Mouse (Mus musculus): ENCODE data around the gene Tmem52. TPM values are rescaled to one million over a fixed set of nuclear protein-coding genes. Genes with fewer than 3 reads are reported as not detected.

The Tmem52 gene
- polyA plus RNA-seq, 1 experiment from 2014 or later: 1.3 TPM

DNA sequence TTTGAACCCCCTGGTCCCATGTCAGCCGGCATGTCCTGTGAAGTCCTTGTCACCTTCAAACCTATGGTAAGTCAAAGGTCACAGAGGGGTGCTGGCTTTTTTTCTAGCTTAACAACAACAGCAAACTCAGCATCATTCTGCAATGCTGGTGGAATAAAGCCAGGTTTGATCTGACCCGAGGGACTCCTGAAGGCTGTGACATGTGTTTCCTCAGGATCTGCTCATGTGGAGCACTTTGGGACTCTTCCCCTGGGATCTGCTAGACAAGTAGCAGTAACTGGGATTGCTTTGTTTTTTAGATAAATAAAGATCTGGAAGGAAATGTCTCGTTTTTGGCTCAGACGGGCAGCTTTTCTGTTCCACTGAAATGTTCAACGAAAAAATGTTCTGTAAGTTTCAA lies 34.9 kb upstream of the Tmem52 start:
- Histone ChIP-seq H3K4me2 (ENCODE audit: low read depth, low read length) (no peak overlapping the region), H3K4me3 (ENCODE audit: low read depth, low read length) (no peak overlapping the region), H3K36me3 (ENCODE audit: control insufficient read depth, insufficient read depth, low read length) (no peaks in the 10 kb centered on the region), H3K9me3 (ENCODE audit: control insufficient read depth, low read length) (no peaks in the 10 kb centered on the region), H3K27me3 (replicated peaks; ENCODE audit: control insufficient read depth, insufficient read depth, low read length) (no peaks in the 10 kb centered on the region), H3K4me1 (ENCODE audit: control insufficient read depth, insufficient read depth, low read length) (no peaks in the 10 kb centered on the region), H3K9ac (ENCODE audit: low read depth, low read length) (no peak overlapping the region), H3K27ac (replicated peaks; ENCODE audit: low read depth, low read length) (no peak overlapping the region)
- no peak for ATAC-seq (ENCODE audit: low read depth)
- no peak for DNase-seq (ENCODE audit: low spot score)
- 71% methylated on average over 5 of the region's 5 CpGs for WGBS

DNA sequence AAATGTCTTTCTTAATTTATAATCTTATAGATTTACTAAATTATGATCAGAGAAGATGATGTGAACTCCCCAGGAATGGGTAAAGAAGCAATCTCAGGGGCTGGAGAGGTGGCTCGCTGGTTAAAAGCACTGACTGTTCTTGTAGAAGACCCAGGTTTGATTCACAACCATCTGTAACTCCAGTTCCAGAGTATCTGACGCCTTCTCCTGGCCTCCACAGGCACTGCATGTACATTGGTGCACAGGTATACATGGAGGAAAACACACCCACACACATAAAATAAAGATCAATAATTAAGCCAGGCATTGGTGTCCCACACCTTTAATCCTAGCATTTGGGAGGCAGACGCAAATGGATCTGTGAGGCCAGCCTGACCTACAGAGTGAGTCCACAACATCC lies 26.1 kb upstream of the Tmem52 start:
- H3K27me3 ChIP-seq (replicated peaks; ENCODE audit: control insufficient read depth, insufficient read depth, low read length): no peaks in the 10 kb centered on the region
- H3K9me3 ChIP-seq (ENCODE audit: control insufficient read depth, low read length): no peaks in the 10 kb centered on the region

GRCm38 (mm10) chr4:155451597-155451996 lies 17.3 kb upstream of the Tmem52 start:
- DNase-seq (ENCODE audit: low spot score) (peak; percentile 32), ATAC-seq (ENCODE audit: low read depth) (0 out of 2 replicates have a peak, but pooled peaks have one; percentile 30)
- Histone ChIP-seq H3K4me1 (ENCODE audit: control insufficient read depth, insufficient read depth, low read length) (no peaks in the 10 kb centered on the region), H3K27me3 (replicated peaks; ENCODE audit: control insufficient read depth, insufficient read depth, low read length) (no peaks in the 10 kb centered on the region), H3K4me2 (ENCODE audit: low read depth, low read length) (no peak overlapping the region), H3K36me3 (ENCODE audit: control insufficient read depth, insufficient read depth, low read length) (no peaks in the 10 kb centered on the region), H3K9ac (ENCODE audit: low read depth, low read length) (no peak overlapping the region), H3K4me3 (ENCODE audit: low read depth, low read length) (no peak overlapping the region), H3K27ac (replicated peaks; ENCODE audit: low read depth, low read length) (no peak overlapping the region), H3K9me3 (ENCODE audit: control insufficient read depth, low read length) (no peaks in the 10 kb centered on the region)
- WGBS: 33% methylated on average over 8 of the region's 10 CpGs

More for the DNA sequence above, 26.1 kb upstream of the Tmem52 start:
- Histone ChIP-seq H3K4me3 (ENCODE audit: low read depth, low read length) (no peak overlapping the region), H3K4me2 (ENCODE audit: low read depth, low read length) (no peak overlapping the region), H3K27ac (replicated peaks; ENCODE audit: low read depth, low read length) (no peak overlapping the region), H3K9ac (ENCODE audit: low read depth, low read length) (no peak overlapping the region), H3K36me3 (ENCODE audit: control insufficient read depth, insufficient read depth, low read length) (no peaks in the 10 kb centered on the region), H3K4me1 (ENCODE audit: control insufficient read depth, insufficient read depth, low read length) (no peaks in the 10 kb centered on the region)
- DNase-seq (ENCODE audit: low spot score): no peak
- WGBS: 70% methylated on average over 3 of the region's 3 CpGs
- no peak for ATAC-seq (ENCODE audit: low read depth)

DNA sequence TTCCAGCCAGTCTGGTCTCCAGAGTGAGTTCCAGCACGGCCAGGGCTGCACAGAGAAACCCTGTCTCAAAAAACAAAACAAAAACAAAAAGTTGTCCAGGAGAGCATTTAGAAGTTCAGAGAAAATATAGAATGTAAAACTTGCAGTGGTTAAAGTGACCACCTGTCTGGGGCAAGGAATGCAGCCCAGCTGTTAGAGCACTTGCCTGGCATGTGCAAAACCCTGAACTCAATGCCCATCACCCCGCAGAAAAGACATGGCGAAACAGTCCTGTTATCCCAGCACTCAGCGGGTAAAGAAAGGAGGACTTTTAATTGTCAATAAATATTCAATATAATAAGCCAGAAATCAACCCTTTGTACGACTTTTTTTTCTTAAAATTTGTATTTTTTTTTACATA lies 10.3 kb upstream of the Tmem52 start:
- no peak for ATAC-seq (ENCODE audit: low read depth)
- no peak overlapping the region for H3K9ac ChIP-seq (ENCODE audit: low read depth, low read length)

DNA sequence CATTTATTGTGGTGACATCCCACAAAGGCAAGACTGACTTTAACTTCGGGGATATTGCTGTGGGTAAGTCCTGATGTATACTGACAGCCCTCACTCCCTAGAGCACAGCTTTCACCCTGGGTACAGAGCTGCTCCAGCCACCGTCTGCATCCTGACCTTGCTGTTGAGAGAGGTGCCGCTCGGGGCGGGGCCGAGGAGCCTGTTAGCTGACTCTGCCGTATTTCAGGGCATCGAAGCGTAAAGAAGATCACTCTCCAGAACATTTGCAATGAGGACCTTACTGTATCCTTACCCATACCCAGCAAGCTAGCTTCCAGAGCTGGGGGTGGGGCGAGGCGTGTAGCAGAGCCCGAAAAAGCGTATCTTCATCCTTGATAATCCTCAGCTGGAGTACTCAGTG lies 5.9 kb upstream of the Tmem52 start:
- ATAC-seq (ENCODE audit: low read depth) (no peak), DNase-seq (ENCODE audit: low spot score) (no peak)
- H3K4me2 ChIP-seq (ENCODE audit: low read depth, low read length): no peak overlapping the region
- H3K36me3 ChIP-seq (ENCODE audit: control insufficient read depth, insufficient read depth, low read length): no peaks in the 10 kb centered on the region
- H3K9ac ChIP-seq (ENCODE audit: low read depth, low read length): no peak overlapping the region
- H3K4me3 ChIP-seq (ENCODE audit: low read depth, low read length): no peak overlapping the region
- H3K27me3 ChIP-seq (replicated peaks; ENCODE audit: control insufficient read depth, insufficient read depth, low read length): no peaks in the 10 kb centered on the region
- H3K4me1 ChIP-seq (ENCODE audit: control insufficient read depth, insufficient read depth, low read length): no peaks in the 10 kb centered on the region
- 78% methylated on average over 13 of the region's 13 CpGs for WGBS
- H3K9me3 ChIP-seq (ENCODE audit: control insufficient read depth, low read length): no peaks in the 10 kb centered on the region
- H3K27ac ChIP-seq (replicated peaks; ENCODE audit: low read depth, low read length): no peak overlapping the region

More for the DNA sequence above, 10.3 kb upstream of the Tmem52 start:
- no peaks in the 10 kb centered on the region for H3K9me3 ChIP-seq (ENCODE audit: control insufficient read depth, low read length)
- H3K27me3 ChIP-seq (replicated peaks; ENCODE audit: control insufficient read depth, insufficient read depth, low read length): no peaks in the 10 kb centered on the region
- no peaks in the 10 kb centered on the region for H3K36me3 ChIP-seq (ENCODE audit: control insufficient read depth, insufficient read depth, low read length)
- H3K4me3 ChIP-seq (ENCODE audit: low read depth, low read length): no peak overlapping the region
- no peak overlapping the region for H3K4me2 ChIP-seq (ENCODE audit: low read depth, low read length)
- no peak for DNase-seq (ENCODE audit: low spot score)
- no peak overlapping the region for H3K27ac ChIP-seq (replicated peaks; ENCODE audit: low read depth, low read length)
- H3K4me1 ChIP-seq (ENCODE audit: control insufficient read depth, insufficient read depth, low read length): no peaks in the 10 kb centered on the region
- 74% methylated on average over 5 of the region's 5 CpGs for WGBS

GRCm38 (mm10) chr4:155463611-155464010 lies 5.3 kb upstream of the Tmem52 start:
- no peaks in the 10 kb centered on the region for H3K9me3 ChIP-seq (ENCODE audit: control insufficient read depth, low read length)
- no peak overlapping the region for H3K27ac ChIP-seq (replicated peaks; ENCODE audit: low read depth, low read length)
- no peak overlapping the region for H3K9ac ChIP-seq (ENCODE audit: low read depth, low read length)
- no peak overlapping the region for H3K4me2 ChIP-seq (ENCODE audit: low read depth, low read length)
- ATAC-seq (ENCODE audit: low read depth) (no peak), DNase-seq (ENCODE audit: low spot score) (no peak)
- no peak overlapping the region for H3K4me3 ChIP-seq (ENCODE audit: low read depth, low read length)
- H3K4me1 ChIP-seq (ENCODE audit: control insufficient read depth, insufficient read depth, low read length): no peaks in the 10 kb centered on the region
- no peaks in the 10 kb centered on the region for H3K36me3 ChIP-seq (ENCODE audit: control insufficient read depth, insufficient read depth, low read length)
- 81% methylated on average over 6 of the region's 6 CpGs for WGBS
- no peaks in the 10 kb centered on the region for H3K27me3 ChIP-seq (replicated peaks; ENCODE audit: control insufficient read depth, insufficient read depth, low read length)

GRCm38 (mm10) chr4:155464061-155464460 lies 4.9 kb upstream of the Tmem52 start:
- 0 out of 2 replicates have a peak, but pooled peaks cover 1% of the 10 kb centered on the region for H3K4me1 ChIP-seq (ENCODE audit: control insufficient read depth, insufficient read depth, low read length)
- H3K4me3 ChIP-seq (ENCODE audit: low read depth, low read length): no peak overlapping the region
- ATAC-seq (ENCODE audit: low read depth) (no peak), DNase-seq (ENCODE audit: low spot score) (no peak)
- H3K4me2 ChIP-seq (ENCODE audit: low read depth, low read length): no peak overlapping the region
- H3K27ac ChIP-seq (replicated peaks; ENCODE audit: low read depth, low read length): no peak overlapping the region
- H3K27me3 ChIP-seq (replicated peaks; ENCODE audit: control insufficient read depth, insufficient read depth, low read length): no peaks in the 10 kb centered on the region
- H3K9me3 ChIP-seq (ENCODE audit: control insufficient read depth, low read length): no peaks in the 10 kb centered on the region
- no peaks in the 10 kb centered on the region for H3K36me3 ChIP-seq (ENCODE audit: control insufficient read depth, insufficient read depth, low read length)
- WGBS: 95% methylated on average over 4 of the region's 4 CpGs
- no peak overlapping the region for H3K9ac ChIP-seq (ENCODE audit: low read depth, low read length)

- DNase-seq (ENCODE audit: low spot score): no peak
- Histone ChIP-seq H3K27me3 (replicated peaks; ENCODE audit: control insufficient read depth, insufficient read depth, low read length) (0 out of 2 replicates have a peak, but pooled peaks cover 5% of the 10 kb centered on the region), H3K4me2 (ENCODE audit: low read depth, low read length) (no peak overlapping the region), H3K4me3 (ENCODE audit: low read depth, low read length) (no peak overlapping the region), H3K36me3 (ENCODE audit: control insufficient read depth, insufficient read depth, low read length) (no peaks in the 10 kb centered on the region), H3K4me1 (ENCODE audit: control insufficient read depth, insufficient read depth, low read length) (0 out of 2 replicates have a peak, but pooled peaks cover 2% of the 10 kb centered on the region), H3K9ac (ENCODE audit: low read depth, low read length) (no peak overlapping the region), H3K9me3 (ENCODE audit: control insufficient read depth, low read length) (no peaks in the 10 kb centered on the region), H3K27ac (replicated peaks; ENCODE audit: low read depth, low read length) (no peak overlapping the region)
- WGBS: 78% methylated on average over 6 of the region's 6 CpGs
- ATAC-seq (ENCODE audit: low read depth): no peak
Measured at GRCm38 (mm10) chr4:155465607-155466006, 3.3 kb upstream of the Tmem52 start.

DNA sequence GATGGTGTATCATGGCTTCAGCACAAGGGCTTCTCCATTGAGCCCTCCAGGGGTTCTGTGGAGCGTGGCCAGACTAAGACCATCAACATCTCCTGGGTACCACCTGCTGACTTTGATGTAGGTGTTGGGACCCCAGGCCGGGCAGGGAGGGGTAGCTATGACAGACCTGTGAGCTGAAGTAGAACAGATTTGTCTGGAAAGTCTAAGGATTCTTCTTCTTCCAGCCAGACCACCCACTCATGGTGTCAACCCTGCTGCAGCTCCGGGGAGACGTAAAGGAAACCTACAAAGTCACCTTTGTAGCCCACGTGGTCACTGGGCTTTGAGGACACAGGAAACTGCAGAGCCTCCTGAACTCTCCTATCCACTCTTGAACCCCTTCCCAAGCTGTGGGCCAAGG lies 2.8 kb upstream of the Tmem52 start:
- Histone ChIP-seq H3K27me3 (replicated peaks; ENCODE audit: control insufficient read depth, insufficient read depth, low read length) (0 out of 2 replicates have a peak, but pooled peaks cover 5% of the 10 kb centered on the region), H3K4me2 (ENCODE audit: low read depth, low read length) (no peak overlapping the region), H3K9ac (ENCODE audit: low read depth, low read length) (no peak overlapping the region), H3K4me3 (ENCODE audit: low read depth, low read length) (no peak overlapping the region), H3K36me3 (ENCODE audit: control insufficient read depth, insufficient read depth, low read length) (no peaks in the 10 kb centered on the region), H3K4me1 (ENCODE audit: control insufficient read depth, insufficient read depth, low read length) (0 out of 2 replicates have a peak, but pooled peaks cover 2% of the 10 kb centered on the region), H3K9me3 (ENCODE audit: control insufficient read depth, low read length) (no peaks in the 10 kb centered on the region), H3K27ac (replicated peaks; ENCODE audit: low read depth, low read length) (no peak overlapping the region)
- ATAC-seq (ENCODE audit: low read depth): no peak
- no peak for DNase-seq (ENCODE audit: low spot score)
- WGBS: 85% methylated on average over 5 of the region's 5 CpGs
